Mouse (Mus musculus) neural tube, embryonic 15.5 days (tissue): ENCODE results near the gene Glmp. TPM values are rescaled to one million over a fixed set of nuclear protein-coding genes. Genes with fewer than 3 reads are reported as not detected.

Experiments used
- polyA plus RNA-seq: library from polyadenylated mRNA; unstranded; fragments of >200 nt; fragmentation: Nextera tagmentation; extraction: Ambion mirVana; gene quantifications from 2 replicates; pipeline ENCODE4 v1.2.1, GENCODE M21; 2015

Glmp gene
- polyA plus RNA-seq, 1 experiment from 2014 or later = 102 TPM

Other genes starting within 250 kb of the Glmp start
- 0.38 TPM in 1 of 2 replicates, not detected in the other for gene Ttc24, start 246.7 kb upstream of the Glmp start, polyA plus RNA-seq
- gene Iqgap3, start 243.1 kb upstream of the Glmp start, polyA plus RNA-seq = 2.8 and 4.9 TPM in 2 replicates
- gene Mef2d, start 182.7 kb upstream of the Glmp start, polyA plus RNA-seq = 14.3 and 20.3 TPM in 2 replicates
- 0.78 and 0.83 TPM in 2 replicates for gene Rhbg, start 70.3 kb upstream of the Glmp start, polyA plus RNA-seq
- 0.26 TPM in 1 of 2 replicates, not detected in the other for gene Gm38392, start 37.8 kb upstream of the Glmp start, polyA plus RNA-seq
- gene Tsacc, start 28.0 kb upstream of the Glmp start, polyA plus RNA-seq = 9.5 and 12.4 TPM in 2 replicates
- 426 and 468 TPM in 2 replicates for gene Cct3, start 27.9 kb upstream of the Glmp start, polyA plus RNA-seq
- gene Tmem79, start 11.1 kb downstream of the Glmp start, polyA plus RNA-seq = 1.9 and 3.3 TPM in 2 replicates
- gene Smg5, start 11.2 kb downstream of the Glmp start, polyA plus RNA-seq = 57.7 and 60.8 TPM in 2 replicates
- gene Paqr6, start 39.6 kb downstream of the Glmp start, polyA plus RNA-seq = 1.6 and 2.5 TPM in 2 replicates
- gene Bglap3, start 47.7 kb downstream of the Glmp start, polyA plus RNA-seq = 0.15 and 0.28 TPM in 2 replicates
- not detected in 2 replicates for gene Bglap2, start 53.7 kb downstream of the Glmp start, polyA plus RNA-seq
- not detected in 2 replicates for gene Bglap, start 59.4 kb downstream of the Glmp start, polyA plus RNA-seq
- 25.8 and 52.7 TPM in 2 replicates for gene Pmf1, start 85.3 kb downstream of the Glmp start, polyA plus RNA-seq
- 33.6 and 36.4 TPM in 2 replicates for gene Slc25a44, start 100.1 kb downstream of the Glmp start, polyA plus RNA-seq
- 28.2 and 28.8 TPM in 2 replicates for gene Sema4a, start 136.2 kb downstream of the Glmp start, polyA plus RNA-seq
- gene Lmna, start 184.9 kb downstream of the Glmp start, polyA plus RNA-seq = 70.3 and 78.7 TPM in 2 replicates
- 18.6 and 19.2 TPM in 2 replicates for gene Mex3a, start 207.4 kb downstream of the Glmp start, polyA plus RNA-seq
- gene Rab25, start 223.3 kb downstream of the Glmp start, polyA plus RNA-seq = 0.29 and 4.1 TPM in 2 replicates
- gene Lamtor2, start 228.1 kb downstream of the Glmp start, polyA plus RNA-seq = 189 and 193 TPM in 2 replicates
- gene Ubqln4, start 228.7 kb downstream of the Glmp start, polyA plus RNA-seq = 39.2 and 40.1 TPM in 2 replicates